Mouse (Mus musculus): ENCODE results near the gene Hspa5.
"Not testable (repeated sequence)": the region's sequence is repeated elsewhere in the genome, so short reads cannot be mapped to it uniquely, and the experiment has no call there.

The Hspa5 gene

GRCm38 (mm10) chr2:34770951-34771350 lies 819 bp upstream of the Hspa5 start:
- no peak for DNase-seq (ENCODE audit: low spot score)

- peak; percentile 77 for DNase-seq (ENCODE audit: low spot score)
These were observed 774 bp downstream of the Hspa5 start for GRCm38 (mm10) chr2:34772252-34773235.

GRCm38 (mm10) chr2:34773673-34774072 lies 1.9 kb downstream of the Hspa5 start:
- peak; percentile 57 for DNase-seq (ENCODE audit: low spot score)

GRCm38 (mm10) chr2:34774493-34774892 lies 2.7 kb downstream of the Hspa5 start:
- DNase-seq (ENCODE audit: low spot score), result peak; percentile 50

GRCm38 (mm10) chr2:34777237-34777868 lies 5.6 kb downstream of the Hspa5 start:
- peak; percentile 53 for DNase-seq (ENCODE audit: low spot score)

- DNase-seq (ENCODE audit: low spot score), result peak; percentile 35
These were observed 11.6 kb downstream of the Hspa5 start for GRCm38 (mm10) chr2:34783064-34784020.

- DNase-seq (ENCODE audit: low spot score), result no peak
These were observed 12.3 kb downstream of the Hspa5 start for GRCm38 (mm10) chr2:34784085-34784484.

GRCm38 (mm10) chr2:34790282-34790681 lies 18.5 kb downstream of the Hspa5 start:
- DNase-seq (ENCODE audit: low spot score), result no peak

- DNase-seq (ENCODE audit: low spot score), result not testable (repeated sequence)
These were observed 20.8 kb downstream of the Hspa5 start for GRCm38 (mm10) chr2:34792543-34792942.

GRCm38 (mm10) chr2:34794511-34794910 lies 22.7 kb downstream of the Hspa5 start:
- DNase-seq (ENCODE audit: low spot score), result no peak

- no peak for DNase-seq (ENCODE audit: low spot score)
These were observed 23.7 kb downstream of the Hspa5 start for GRCm38 (mm10) chr2:34795426-34795825.

GRCm38 (mm10) chr2:34799357-34800256 lies 27.8 kb downstream of the Hspa5 start, which contains the start of gene Rabepk:
TSS of gene Rabepk (minus strand) at chr2:34799912.
- DNase-seq (ENCODE audit: low spot score), result peak; percentile 84

- DNase-seq (ENCODE audit: low spot score), result no peak
These were observed 28.6 kb downstream of the Hspa5 start for GRCm38 (mm10) chr2:34800371-34800770.

- DNase-seq (ENCODE audit: low spot score), result peak; percentile 99
These were observed 30.0 kb downstream of the Hspa5 start for GRCm38 (mm10) chr2:34801516-34802482.

- peak; percentile 50 for DNase-seq (ENCODE audit: low spot score)
These were observed 30.9 kb downstream of the Hspa5 start for GRCm38 (mm10) chr2:34802565-34803245.

- no peak for DNase-seq (ENCODE audit: low spot score)
These were observed 32.0 kb downstream of the Hspa5 start for GRCm38 (mm10) chr2:34803746-34804145.

- DNase-seq (ENCODE audit: low spot score), result no peak
These were observed 32.4 kb downstream of the Hspa5 start for GRCm38 (mm10) chr2:34804172-34804571.

- DNase-seq (ENCODE audit: low spot score), result no peak
These were observed 33.0 kb downstream of the Hspa5 start for GRCm38 (mm10) chr2:34804815-34805214.

GRCm38 (mm10) chr2:34805364-34805950 lies 33.7 kb downstream of the Hspa5 start:
- DNase-seq (ENCODE audit: low spot score), result no peak

Measured in MN1 (cell line).